Mouse (Mus musculus) NIH3T3 (cell line): ENCODE results near the gene Dmkn.
"Not testable (repeated sequence)": the region's sequence is repeated elsewhere in the genome, so short reads cannot be mapped to it uniquely, and the experiment has no call there.

Experiments used
- DNase-seq: peaks from one replicate; pipeline ENCODE4 v3.0.0-alpha.2; 2012; ENCODE audit warnings: low read depth

Dmkn gene

GRCm38 (mm10) chr7:30763456-30763855, at the start of gene Dmkn:
Dmkn (plus strand) TSS chr7:30763756.
- DNase-seq, result no peak

- no peak for DNase-seq
These were observed 46.4 kb upstream of the Dmkn start for GRCm38 (mm10) chr7:30717006-30717715.

- no peak for DNase-seq
These were observed 45.9 kb upstream of the Dmkn start for GRCm38 (mm10) chr7:30717716-30718046.

GRCm38 (mm10) chr7:30719669-30720068, 43.9 kb upstream of the Dmkn start:
- DNase-seq, result no peak

GRCm38 (mm10) chr7:30721286-30721685, 42.3 kb upstream of the Dmkn start:
- no peak for DNase-seq

GRCm38 (mm10) chr7:30723274-30723953, 40.1 kb upstream of the Dmkn start:
- DNase-seq, result no peak

GRCm38 (mm10) chr7:30728214-30728613, 35.3 kb upstream of the Dmkn start:
- DNase-seq, result no peak

GRCm38 (mm10) chr7:30728739-30729395, 34.7 kb upstream of the Dmkn start:
- DNase-seq, result peak; percentile 41

GRCm38 (mm10) chr7:30729396-30730063, 34.0 kb upstream of the Dmkn start, which contains the start of gene Tmem147:
Tmem147 (minus strand) TSS chr7:30729540.
- peak; percentile 97 for DNase-seq

GRCm38 (mm10) chr7:30730064-30730722, 33.4 kb upstream of the Dmkn start:
- peak; percentile 10 for DNase-seq

- no peak for DNase-seq
These were observed 27.3 kb upstream of the Dmkn start for GRCm38 (mm10) chr7:30736211-30736610.

- not testable (repeated sequence) for DNase-seq
These were observed 21.0 kb upstream of the Dmkn start for GRCm38 (mm10) chr7:30742570-30742969.

GRCm38 (mm10) chr7:30743617-30744016, 19.9 kb upstream of the Dmkn start, which contains the start of gene Gapdhs:
Gapdhs (minus strand) TSS chr7:30743681.
- DNase-seq, result not testable (repeated sequence)

- peak; percentile 48 for DNase-seq
These were observed 19.4 kb upstream of the Dmkn start for GRCm38 (mm10) chr7:30744022-30744598.

- peak; percentile 14 for DNase-seq
These were observed 15.9 kb upstream of the Dmkn start for GRCm38 (mm10) chr7:30747525-30748204.

- peak; percentile 11 for DNase-seq
These were observed 13.5 kb upstream of the Dmkn start for GRCm38 (mm10) chr7:30749824-30750606.

- DNase-seq, result peak; percentile 72
These were observed 12.4 kb upstream of the Dmkn start, which contains the start of gene Sbsn for GRCm38 (mm10) chr7:30751086-30751669. Sbsn (plus strand) TSS chr7:30751471.

GRCm38 (mm10) chr7:30757001-30757400, 6.6 kb upstream of the Dmkn start:
- DNase-seq, result no peak

GRCm38 (mm10) chr7:30758853-30759252, 4.7 kb upstream of the Dmkn start:
- peak; percentile 69 for DNase-seq
